Mouse (Mus musculus): ENCODE data around the gene Tes3-ps.

The Tes3-ps gene

GRCm38 (mm10) chr13:49504510-49504909, 11.4 kb downstream of the Tes3-ps start, which contains the start of gene Ecm2:
Gene Ecm2 (plus strand): TSS chr13:49504810.
- no peak for DNase-seq (ENCODE audit: extremely low spot score)

GRCm38 (mm10) chr13:49505776-49506175, 12.7 kb downstream of the Tes3-ps start:
- no peak for DNase-seq (ENCODE audit: extremely low spot score)

- DNase-seq (ENCODE audit: extremely low spot score), result no peak
These were observed 14.1 kb downstream of the Tes3-ps start for GRCm38 (mm10) chr13:49507176-49507575.

GRCm38 (mm10) chr13:49518761-49519160, 25.6 kb downstream of the Tes3-ps start:
- no peak for DNase-seq (ENCODE audit: extremely low spot score)

GRCm38 (mm10) chr13:49526235-49526634, 33.1 kb downstream of the Tes3-ps start:
- DNase-seq (ENCODE audit: extremely low spot score), result no peak

GRCm38 (mm10) chr13:49530636-49531035, 37.5 kb downstream of the Tes3-ps start:
- DNase-seq (ENCODE audit: extremely low spot score), result no peak

- DNase-seq (ENCODE audit: extremely low spot score), result no peak
These were observed 43.8 kb downstream of the Tes3-ps start for GRCm38 (mm10) chr13:49536946-49537345.

GRCm38 (mm10) chr13:49538693-49539092, 45.6 kb downstream of the Tes3-ps start:
- DNase-seq (ENCODE audit: extremely low spot score), result no peak

- DNase-seq (ENCODE audit: extremely low spot score), result no peak
These were observed 51.2 kb downstream of the Tes3-ps start, which contains the start of gene Aspn for GRCm38 (mm10) chr13:49544279-49544678. Gene Aspn (plus strand): TSS chr13:49544443.

- DNase-seq (ENCODE audit: extremely low spot score), result no peak
These were observed 52.5 kb downstream of the Tes3-ps start for GRCm38 (mm10) chr13:49545646-49546045.
